Comparison of ENCODE assay signal across 18 mouse cellular contexts in the genomic region with DNA sequence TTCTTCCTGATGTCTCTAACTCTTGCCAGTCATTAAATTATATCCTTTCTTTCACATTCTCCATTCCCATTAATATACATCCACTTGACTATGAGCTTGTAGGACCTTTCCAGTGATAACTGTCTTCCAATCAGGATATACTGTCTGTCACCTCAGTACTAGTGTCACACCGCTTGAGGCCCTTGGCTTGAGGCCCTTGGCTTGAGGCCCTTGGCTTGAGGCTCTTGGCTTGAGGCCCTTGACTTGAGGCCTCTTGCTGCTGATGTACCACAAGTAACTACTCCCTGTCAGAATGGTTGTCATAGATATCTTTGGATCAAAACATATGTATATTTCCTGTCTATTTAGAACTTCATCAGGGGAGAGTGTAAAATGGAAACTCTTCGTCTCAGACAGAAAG.
A peak's percentile ranks its signal among the peaks of the same experiment; 100 is the strongest.
DNase-seq lines count a peak whose midpoint lies in the region; ATAC-seq and TF ChIP-seq lines count a peak whose summit lies in the region.
"Had no signal": no experiment of that assay in that cellular context is flagged by ENCODE, and none has a peak within 500 bp of the region (broad histone marks: within the 10 kb centered on the region; RNA-seq: fewer than 3 reads in every experiment).

No protein-coding gene starts in this region.

- no peak for TF ChIP-seq CTCF in forebrain, postnatal 0 days (IDR thresholded peaks at IDR 0.05; ENCODE audit: low read depth)
- TF ChIP-seq CTCF in hindbrain, postnatal 0 days (IDR thresholded peaks at IDR 0.05; ENCODE audit: low read depth): no peak

- 92% methylated on average over 2 of the region's 2 CpGs for WGBS in forebrain, embryonic 13.5 days
- 80% methylated on average over 2 of the region's 2 CpGs for WGBS in forebrain, postnatal 0 days
- 64% methylated on average over 2 of the region's 2 CpGs for WGBS in hindbrain, postnatal 0 days
- 87% methylated on average over 2 of the region's 2 CpGs for WGBS in hindbrain, embryonic 11.5 days

- peak; percentile 94 to 95 for DNase-seq in cerebellum, postnatal 10 days
- no peak for DNase-seq in cerebellum, adult 9-11 months
- DNase-seq in forebrain, postnatal 0 days: no peak
- DNase-seq in hindbrain, postnatal 0 days (ENCODE audit: low spot score): peak; percentile 9
- DNase-seq in hindbrain, embryonic 11.5 days (ENCODE audit: low spot score): no peak
- no peak for DNase-seq in lung, postnatal 36 days
- DNase-seq: adrenal gland, postnatal 14 days; gastrocnemius, adult 2 months; gastrocnemius, postnatal 25 days; kidney, adult 18-20 months had no signal

- no peak overlapping the region for H3K27ac ChIP-seq in forebrain, embryonic 13.5 days
- H3K27ac ChIP-seq in forebrain, postnatal 0 days (ENCODE audit: low read depth, low read length): no peak overlapping the region
- H3K27ac ChIP-seq in hindbrain, postnatal 0 days: no peak overlapping the region
- no peak overlapping the region for H3K27ac ChIP-seq in hindbrain, embryonic 11.5 days (ENCODE audit: low read depth, low read length)
- H3K27ac ChIP-seq: embryonic facial prominence, embryonic 13.5 days; forebrain, embryonic 12.5 days; gastrocnemius, adult 2 months; hindbrain, embryonic 13.5 days; intestine, embryonic 15.5 days had no signal

- no peak overlapping the region for H3K4me2 ChIP-seq in forebrain, embryonic 13.5 days
- H3K4me2 ChIP-seq in forebrain, postnatal 0 days (ENCODE audit: low read depth): no peak overlapping the region
- no peak overlapping the region for H3K4me2 ChIP-seq in hindbrain, postnatal 0 days (ENCODE audit: low read depth, low read length)
- H3K4me2 ChIP-seq in hindbrain, embryonic 11.5 days (replicated peaks; ENCODE audit: low read depth, low read length): no peak overlapping the region
- H3K4me2 ChIP-seq: embryonic facial prominence, embryonic 13.5 days; forebrain, embryonic 12.5 days; hindbrain, embryonic 13.5 days; intestine, embryonic 15.5 days had no signal

- no peak overlapping the region for H3K4me3 ChIP-seq in forebrain, embryonic 13.5 days
- no peak overlapping the region for H3K4me3 ChIP-seq in forebrain, postnatal 0 days (ENCODE audit: low read depth, low read length)
- H3K4me3 ChIP-seq in hindbrain, postnatal 0 days (ENCODE audit: low read length): no peak overlapping the region
- no peak overlapping the region for H3K4me3 ChIP-seq in hindbrain, embryonic 11.5 days (ENCODE audit: low read depth, low read length)
- H3K4me3 ChIP-seq: embryonic facial prominence, embryonic 13.5 days; forebrain, embryonic 12.5 days; gastrocnemius, adult 2 months; hindbrain, embryonic 13.5 days; intestine, embryonic 15.5 days had no signal

- no peaks in the 10 kb centered on the region for H3K9me3 ChIP-seq in forebrain, embryonic 13.5 days (replicated peaks)
- H3K9me3 ChIP-seq in forebrain, postnatal 0 days (ENCODE audit: low read length): no peaks in the 10 kb centered on the region
- no peaks in the 10 kb centered on the region for H3K9me3 ChIP-seq in hindbrain, postnatal 0 days (ENCODE audit: low read length)
- H3K9me3 ChIP-seq in hindbrain, embryonic 11.5 days (ENCODE audit: control insufficient read depth, low read length): no peaks in the 10 kb centered on the region
- H3K9me3 ChIP-seq: embryonic facial prominence, embryonic 13.5 days; forebrain, embryonic 12.5 days; hindbrain, embryonic 13.5 days; intestine, embryonic 15.5 days had no signal

- no peaks in the 10 kb centered on the region for H3K27me3 ChIP-seq in forebrain, embryonic 13.5 days
- no peaks in the 10 kb centered on the region for H3K27me3 ChIP-seq in forebrain, postnatal 0 days (ENCODE audit: insufficient read depth, low read length)
- H3K27me3 ChIP-seq in hindbrain, postnatal 0 days (ENCODE audit: insufficient read depth, low read length): no peaks in the 10 kb centered on the region
- H3K27me3 ChIP-seq in hindbrain, embryonic 11.5 days (ENCODE audit: control insufficient read depth, insufficient read depth, low read length): no peaks in the 10 kb centered on the region
- H3K27me3 ChIP-seq: CH12.LX; embryonic facial prominence, embryonic 13.5 days; forebrain, embryonic 12.5 days; hindbrain, embryonic 13.5 days; intestine, embryonic 15.5 days; Patski had no signal

- no peaks in the 10 kb centered on the region for H3K36me3 ChIP-seq in forebrain, embryonic 13.5 days (ENCODE audit: poor library complexity, severe bottlenecking)
- H3K36me3 ChIP-seq in forebrain, postnatal 0 days (ENCODE audit: insufficient read depth): no peaks in the 10 kb centered on the region
- H3K36me3 ChIP-seq in hindbrain, postnatal 0 days (ENCODE audit: insufficient read depth, low read length): no peaks in the 10 kb centered on the region
- no peaks in the 10 kb centered on the region for H3K36me3 ChIP-seq in hindbrain, embryonic 11.5 days (ENCODE audit: control insufficient read depth, insufficient read depth, low read length)
- H3K36me3 ChIP-seq: embryonic facial prominence, embryonic 13.5 days; forebrain, embryonic 12.5 days; hindbrain, embryonic 13.5 days; intestine, embryonic 15.5 days had no signal

- no peak overlapping the region for H3K9ac ChIP-seq in forebrain, embryonic 13.5 days
- no peak overlapping the region for H3K9ac ChIP-seq in forebrain, postnatal 0 days
- H3K9ac ChIP-seq in hindbrain, postnatal 0 days (replicated peaks; ENCODE audit: low read length): no peak overlapping the region
- H3K9ac ChIP-seq in hindbrain, embryonic 11.5 days (ENCODE audit: low read depth, low read length): no peak overlapping the region
- H3K9ac ChIP-seq: embryonic facial prominence, embryonic 13.5 days; forebrain, embryonic 12.5 days; hindbrain, embryonic 13.5 days; intestine, embryonic 15.5 days had no signal

- ATAC-seq in forebrain, embryonic 13.5 days: 0 out of 2 replicates have a peak, but pooled peaks have one; percentile 21
- no peak for ATAC-seq in forebrain, postnatal 0 days
- no peak for ATAC-seq in hindbrain, postnatal 0 days
- ATAC-seq in hindbrain, embryonic 11.5 days (ENCODE audit: low FRiP score): no peak
- ATAC-seq: activated CD4-positive, CD25-positive, alpha-beta regulatory T cell, adult 4 months; intestine, embryonic 15.5 days; Patski had no signal

- H3K4me1 ChIP-seq in forebrain, embryonic 13.5 days: no peaks in the 10 kb centered on the region
- no peaks in the 10 kb centered on the region for H3K4me1 ChIP-seq in forebrain, postnatal 0 days (ENCODE audit: insufficient read depth)
- no peaks in the 10 kb centered on the region for H3K4me1 ChIP-seq in hindbrain, postnatal 0 days (ENCODE audit: insufficient read depth, low read length)
- no peaks in the 10 kb centered on the region for H3K4me1 ChIP-seq in hindbrain, embryonic 11.5 days (replicated peaks; ENCODE audit: control insufficient read depth, insufficient read depth, low read length)
- H3K4me1 ChIP-seq: embryonic facial prominence, embryonic 13.5 days; forebrain, embryonic 12.5 days; hindbrain, embryonic 13.5 days; intestine, embryonic 15.5 days had no signal

Comparison
In these comparisons a context has a peak if more than half of its experiments do, and no peak if none do; other contexts are left out.
1. DNase-seq: peak in cerebellum, postnatal 10 days (2 of 2) and hindbrain, postnatal 0 days (single experiment); none in cerebellum, adult 9-11 months (single experiment), forebrain, postnatal 0 days (single experiment), hindbrain, embryonic 11.5 days (single experiment) and lung, postnatal 36 days (single experiment).